Mouse (Mus musculus): ENCODE measurements at regions not wholly inside any gene's neighbourhood (a gene's known extent, or its start where the extent isn't known, plus 50 kb on each side); places are given as distances from the start of the nearest gene placed in this dataset.

- Histone ChIP-seq H3K9me3 (ENCODE audit: control insufficient read depth, low read length) (no peaks in the 10 kb centered on the region), H3K36me3 (ENCODE audit: control insufficient read depth, insufficient read depth, low read length) (no peaks in the 10 kb centered on the region), H3K4me1 (ENCODE audit: control insufficient read depth, insufficient read depth, low read length) (no peaks in the 10 kb centered on the region), H3K9ac (replicated peaks; ENCODE audit: low read length) (no peak overlapping the region), H3K4me2 (ENCODE audit: low read length) (no peak overlapping the region), H3K27me3 (ENCODE audit: control insufficient read depth, insufficient read depth, low read length) (no peaks in the 10 kb centered on the region), H3K27ac (replicated peaks; ENCODE audit: low read depth, low read length) (no peak overlapping the region), H3K4me3 (replicated peaks; ENCODE audit: low read depth, low read length) (no peak overlapping the region)
- 68% methylated on average over 11 of the region's 11 CpGs for WGBS
- DNase-seq (no peak), ATAC-seq (ENCODE audit: low FRiP score, low TSS enrichment) (no peak)
These were observed 175.2 kb upstream of the Cdkn2b start for GRCm38 (mm10) chr4:89485981-89486531.

- no peak overlapping the region for H3K4me2 ChIP-seq (ENCODE audit: low read length)
- WGBS = 92% methylated on average over 12 of the region's 12 CpGs
These were observed 167.9 kb upstream of the Cdkn2b start for GRCm38 (mm10) chr4:89478646-89479237.

GRCm38 (mm10) chr4:89475848-89476247, 165.0 kb upstream of the Cdkn2b start:
- no peak overlapping the region for H3K9ac ChIP-seq (replicated peaks; ENCODE audit: low read length)
- no peaks in the 10 kb centered on the region for H3K36me3 ChIP-seq (ENCODE audit: control insufficient read depth, insufficient read depth, low read length)
- no peaks in the 10 kb centered on the region for H3K9me3 ChIP-seq (ENCODE audit: control insufficient read depth, low read length)
- H3K27ac ChIP-seq (replicated peaks; ENCODE audit: low read depth, low read length) = no peak overlapping the region
- H3K4me2 ChIP-seq (ENCODE audit: low read length) = no peak overlapping the region
- 75% methylated on average over 3 of the region's 3 CpGs for WGBS
- no peaks in the 10 kb centered on the region for H3K27me3 ChIP-seq (ENCODE audit: control insufficient read depth, insufficient read depth, low read length)
- no peak overlapping the region for H3K4me3 ChIP-seq (replicated peaks; ENCODE audit: low read depth, low read length)
- ATAC-seq (ENCODE audit: low FRiP score, low TSS enrichment) (no peak), DNase-seq (no peak)
- no peaks in the 10 kb centered on the region for H3K4me1 ChIP-seq (ENCODE audit: control insufficient read depth, insufficient read depth, low read length)

More at GRCm38 (mm10) chr4:89478646-89479237, 167.9 kb upstream of the Cdkn2b start:
- no peak for DNase-seq
- ATAC-seq (ENCODE audit: low FRiP score, low TSS enrichment) = no peak
- H3K27ac ChIP-seq (replicated peaks; ENCODE audit: low read depth, low read length) = no peak overlapping the region
- no peaks in the 10 kb centered on the region for H3K9me3 ChIP-seq (ENCODE audit: control insufficient read depth, low read length)
- H3K9ac ChIP-seq (replicated peaks; ENCODE audit: low read length) = no peak overlapping the region
- no peaks in the 10 kb centered on the region for H3K27me3 ChIP-seq (ENCODE audit: control insufficient read depth, insufficient read depth, low read length)
- H3K4me1 ChIP-seq (ENCODE audit: control insufficient read depth, insufficient read depth, low read length) = no peaks in the 10 kb centered on the region
- no peaks in the 10 kb centered on the region for H3K36me3 ChIP-seq (ENCODE audit: control insufficient read depth, insufficient read depth, low read length)
- H3K4me3 ChIP-seq (replicated peaks; ENCODE audit: low read depth, low read length) = no peak overlapping the region

GRCm38 (mm10) chr4:89474836-89475541, 164.2 kb upstream of the Cdkn2b start:
- Histone ChIP-seq H3K9ac (replicated peaks; ENCODE audit: low read length) (no peak overlapping the region), H3K4me1 (ENCODE audit: control insufficient read depth, insufficient read depth, low read length) (no peaks in the 10 kb centered on the region), H3K4me2 (ENCODE audit: low read length) (no peak overlapping the region), H3K36me3 (ENCODE audit: control insufficient read depth, insufficient read depth, low read length) (no peaks in the 10 kb centered on the region), H3K27ac (replicated peaks; ENCODE audit: low read depth, low read length) (no peak overlapping the region), H3K9me3 (ENCODE audit: control insufficient read depth, low read length) (no peaks in the 10 kb centered on the region), H3K27me3 (ENCODE audit: control insufficient read depth, insufficient read depth, low read length) (no peaks in the 10 kb centered on the region), H3K4me3 (replicated peaks; ENCODE audit: low read depth, low read length) (no peak overlapping the region)
- DNase-seq = no peak
- WGBS = 80% methylated on average over 7 of the region's 7 CpGs
- no peak for ATAC-seq (ENCODE audit: low FRiP score, low TSS enrichment)

GRCm38 (mm10) chr4:89471426-89471825, 160.6 kb upstream of the Cdkn2b start:
- no peak overlapping the region for H3K4me3 ChIP-seq (replicated peaks; ENCODE audit: low read depth, low read length)
- no peak overlapping the region for H3K4me2 ChIP-seq (ENCODE audit: low read length)
- DNase-seq = no peak
- 100% methylated on average over 1 of the region's 1 CpGs for WGBS
- no peaks in the 10 kb centered on the region for H3K9me3 ChIP-seq (ENCODE audit: control insufficient read depth, low read length)
- no peaks in the 10 kb centered on the region for H3K36me3 ChIP-seq (ENCODE audit: control insufficient read depth, insufficient read depth, low read length)
- H3K27me3 ChIP-seq (ENCODE audit: control insufficient read depth, insufficient read depth, low read length) = no peaks in the 10 kb centered on the region
- H3K27ac ChIP-seq (replicated peaks; ENCODE audit: low read depth, low read length) = no peak overlapping the region
- no peak overlapping the region for H3K9ac ChIP-seq (replicated peaks; ENCODE audit: low read length)
- 0 out of 2 replicates have a peak, but pooled peaks cover 2% of the 10 kb centered on the region for H3K4me1 ChIP-seq (ENCODE audit: control insufficient read depth, insufficient read depth, low read length)
- ATAC-seq (ENCODE audit: low FRiP score, low TSS enrichment) = no peak

GRCm38 (mm10) chr4:89470756-89471155, 159.9 kb upstream of the Cdkn2b start:
- ATAC-seq (ENCODE audit: low FRiP score, low TSS enrichment) (no peak), DNase-seq (no peak)
- Histone ChIP-seq H3K9me3 (ENCODE audit: control insufficient read depth, low read length) (no peaks in the 10 kb centered on the region), H3K9ac (replicated peaks; ENCODE audit: low read length) (no peak overlapping the region), H3K27me3 (ENCODE audit: control insufficient read depth, insufficient read depth, low read length) (no peaks in the 10 kb centered on the region), H3K27ac (replicated peaks; ENCODE audit: low read depth, low read length) (no peak overlapping the region), H3K4me1 (ENCODE audit: control insufficient read depth, insufficient read depth, low read length) (0 out of 2 replicates have a peak, but pooled peaks cover 2% of the 10 kb centered on the region), H3K4me3 (replicated peaks; ENCODE audit: low read depth, low read length) (no peak overlapping the region), H3K36me3 (ENCODE audit: control insufficient read depth, insufficient read depth, low read length) (no peaks in the 10 kb centered on the region), H3K4me2 (ENCODE audit: low read length) (no peak overlapping the region)
- WGBS = 69% methylated on average over 2 of the region's 2 CpGs

GRCm38 (mm10) chr4:89469883-89470282, 159.0 kb upstream of the Cdkn2b start:
- Histone ChIP-seq H3K9ac (replicated peaks; ENCODE audit: low read length) (no peak overlapping the region), H3K4me3 (replicated peaks; ENCODE audit: low read depth, low read length) (no peak overlapping the region), H3K9me3 (ENCODE audit: control insufficient read depth, low read length) (no peaks in the 10 kb centered on the region), H3K4me1 (ENCODE audit: control insufficient read depth, insufficient read depth, low read length) (0 out of 2 replicates have a peak, but pooled peaks cover 2% of the 10 kb centered on the region), H3K36me3 (ENCODE audit: control insufficient read depth, insufficient read depth, low read length) (no peaks in the 10 kb centered on the region), H3K4me2 (ENCODE audit: low read length) (no peak overlapping the region), H3K27me3 (ENCODE audit: control insufficient read depth, insufficient read depth, low read length) (no peaks in the 10 kb centered on the region), H3K27ac (replicated peaks; ENCODE audit: low read depth, low read length) (no peak overlapping the region)
- DNase-seq (peak; percentile 44), ATAC-seq (ENCODE audit: low FRiP score, low TSS enrichment) (no peak; the same call in 1 of the 2 replicates)
- WGBS = 16% methylated on average over 8 of the region's 8 CpGs

- Histone ChIP-seq H3K9me3 (ENCODE audit: control insufficient read depth, low read length) (no peaks in the 10 kb centered on the region), H3K4me1 (ENCODE audit: control insufficient read depth, insufficient read depth, low read length) (0 out of 2 replicates have a peak, but pooled peaks cover 2% of the 10 kb centered on the region), H3K27ac (replicated peaks; ENCODE audit: low read depth, low read length) (no peak overlapping the region), H3K36me3 (ENCODE audit: control insufficient read depth, insufficient read depth, low read length) (no peaks in the 10 kb centered on the region), H3K4me3 (replicated peaks; ENCODE audit: low read depth, low read length) (no peak overlapping the region), H3K9ac (replicated peaks; ENCODE audit: low read length) (no peak overlapping the region), H3K4me2 (ENCODE audit: low read length) (no peak overlapping the region), H3K27me3 (ENCODE audit: control insufficient read depth, insufficient read depth, low read length) (no peaks in the 10 kb centered on the region)
- DNase-seq (no peak), ATAC-seq (ENCODE audit: low FRiP score, low TSS enrichment) (no peak)
- 75% methylated on average over 3 of the region's 3 CpGs for WGBS
These were observed 158.6 kb upstream of the Cdkn2b start for GRCm38 (mm10) chr4:89469406-89469805.

- Histone ChIP-seq H3K4me2 (ENCODE audit: low read length) (no peak overlapping the region), H3K4me3 (replicated peaks; ENCODE audit: low read depth, low read length) (no peak overlapping the region), H3K27me3 (ENCODE audit: control insufficient read depth, insufficient read depth, low read length) (no peaks in the 10 kb centered on the region), H3K4me1 (ENCODE audit: control insufficient read depth, insufficient read depth, low read length) (0 out of 2 replicates have a peak, but pooled peaks cover 2% of the 10 kb centered on the region), H3K9ac (replicated peaks; ENCODE audit: low read length) (no peak overlapping the region), H3K36me3 (ENCODE audit: control insufficient read depth, insufficient read depth, low read length) (no peaks in the 10 kb centered on the region), H3K9me3 (ENCODE audit: control insufficient read depth, low read length) (no peaks in the 10 kb centered on the region), H3K27ac (replicated peaks; ENCODE audit: low read depth, low read length) (no peak overlapping the region)
- 90% methylated on average over 3 of the region's 3 CpGs for WGBS
- ATAC-seq (ENCODE audit: low FRiP score, low TSS enrichment) = no peak
- no peak for DNase-seq
These were observed 155.9 kb upstream of the Cdkn2b start for GRCm38 (mm10) chr4:89466766-89467165.

Measured in midbrain, embryonic 14.5 days (tissue).